Mouse (Mus musculus) lung, postnatal 0 days (tissue): ENCODE data around the gene Pcyox1.

Experiments used
- CTCF ChIP-seq: IDR thresholded peaks from 2 replicates; pipeline ENCODE4 v1.5.1; 2016; ENCODE audit warnings: antibody characterized with exemption, mild to moderate bottlenecking
- EP300 ChIP-seq: IDR thresholded peaks from 2 replicates; pipeline ENCODE4 v1.6.1; 2016; ENCODE audit warnings: antibody characterized with exemption, mild to moderate bottlenecking, control low read depth

GRCm38 (mm10) chr6:86368479-86368878 lies 28.5 kb downstream of the Pcyox1 start:
- TF ChIP-seq CTCF (no peak), EP300 (no peak)
